ENCODE assay signal across 8 mouse cellular contexts in the genomic region with DNA sequence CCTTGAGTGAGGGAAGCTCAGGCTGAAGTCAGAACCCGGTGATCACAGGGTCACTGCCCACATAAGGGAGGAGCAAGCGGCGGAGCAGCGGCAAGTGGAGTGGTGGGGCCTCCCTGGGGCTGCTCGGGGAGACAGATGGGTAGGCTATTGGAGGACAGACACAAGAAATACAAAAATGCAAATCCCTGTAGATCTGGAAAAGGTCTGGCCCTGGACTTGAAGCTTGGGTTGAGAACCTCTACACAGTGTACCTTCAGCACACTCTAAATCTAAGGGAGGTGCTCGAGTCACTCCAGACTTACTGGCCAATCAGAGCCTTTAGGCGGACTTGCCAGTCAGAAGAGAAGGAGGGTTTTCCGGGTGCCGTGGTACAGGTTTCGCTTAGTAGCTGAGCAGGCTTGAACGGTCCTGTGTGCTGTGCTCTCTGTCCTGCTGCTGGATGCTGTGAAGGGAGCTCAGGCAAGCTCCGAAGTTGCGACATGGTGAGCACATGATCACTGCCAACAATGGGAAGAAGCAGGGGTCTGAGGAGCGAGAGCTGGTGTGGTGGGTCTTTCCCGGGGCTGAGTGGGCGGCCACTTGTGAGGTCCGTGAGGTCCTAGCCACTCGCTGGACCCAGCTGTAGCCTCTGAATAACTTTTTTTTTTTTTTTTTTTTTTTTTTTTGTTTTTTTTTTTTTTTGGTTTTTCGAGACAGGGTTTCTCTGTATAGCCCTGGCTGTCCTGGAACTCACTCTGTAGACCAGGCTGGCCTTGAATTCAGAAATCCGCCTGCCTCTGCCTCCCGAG.
DNase-seq lines count a peak whose midpoint lies in the region; ATAC-seq and TF ChIP-seq lines count a peak whose summit lies in the region.
"Not testable (repeated sequence)": the region's sequence is repeated elsewhere in the genome, so short reads cannot be mapped to it uniquely, and the experiment has no call there.

No protein-coding gene starts in this region.

- intact Hi-C loops in gastrocnemius, adult 2 months (cut with DNase I); left cerebral cortex, adult 2 months (cut with DNase I): not testable (repeated sequence)

- H3K9me3 ChIP-seq in hindbrain, postnatal 0 days (ENCODE audit: low read length): not testable (repeated sequence)

- not testable (repeated sequence) for H3K27me3 ChIP-seq in hindbrain, postnatal 0 days (ENCODE audit: insufficient read depth, low read length)

- peak overlapping the region; percentile 81 for H3K4me3 ChIP-seq in gastrocnemius, adult 2 months
- H3K4me3 ChIP-seq in hindbrain, postnatal 0 days (ENCODE audit: low read length): peak overlapping the region; percentile 52
- peak overlapping the region; percentile 72 for H3K4me3 ChIP-seq in left cerebral cortex, adult 2 months

- H3K36me3 ChIP-seq in hindbrain, postnatal 0 days (ENCODE audit: insufficient read depth, low read length): not testable (repeated sequence)

- DNase-seq in ZHBTc4 (ENCODE audit: low read depth, low spot score): peak; percentile 93
- peak; percentile 62 for DNase-seq in gastrocnemius, adult 2 months
- DNase-seq in hindbrain, postnatal 0 days (ENCODE audit: low spot score): peak; percentile 79
- peak; percentile 67 to 68 for DNase-seq in left cerebral cortex, adult 2 months (ENCODE audit: extremely low spot score in 1 of 2, low spot score in 2 of 2)
- DNase-seq in right cerebral cortex, postnatal 10 days (ENCODE audit: low spot score in 2 of 2): peak; percentile 84 to 91
- DNase-seq in urinary bladder, postnatal 25 days (ENCODE audit: low spot score): peak; percentile 50

- not testable (repeated sequence) for TF ChIP-seq CTCF in gastrocnemius, adult 2 months (IDR thresholded peaks at IDR 0.05); hindbrain, postnatal 0 days (IDR thresholded peaks at IDR 0.05; ENCODE audit: low read depth); left cerebral cortex, adult 2 months (IDR thresholded peaks at IDR 0.05)

- H3K9ac ChIP-seq in hindbrain, postnatal 0 days (replicated peaks; ENCODE audit: low read length): peak overlapping the region; percentile 38; the same call in 1 of the 2 replicates

- 16% methylated on average over 21 of the region's 21 CpGs for WGBS in hindbrain, postnatal 0 days

- H3K27ac ChIP-seq in gastrocnemius, adult 2 months: peak overlapping the region; percentile 63
- peak overlapping the region; percentile 45; the same call in 1 of the 2 replicates for H3K27ac ChIP-seq in hindbrain, postnatal 0 days
- peak overlapping the region; percentile 45 for H3K27ac ChIP-seq in left cerebral cortex, adult 2 months

- H3K4me2 ChIP-seq in hindbrain, postnatal 0 days (ENCODE audit: low read depth, low read length): peak overlapping the region; percentile 63

- ATAC-seq in common myeloid progenitor, adult 5-6 weeks (replicated peaks; ENCODE audit: low read depth, poor library complexity, severe bottlenecking): peak; percentile 99
- peak; percentile 97 for ATAC-seq in hindbrain, postnatal 0 days
- ATAC-seq in megakaryocyte, adult 5-6 weeks (ENCODE audit: poor library complexity, severe bottlenecking): peak; percentile 98

- H3K4me1 ChIP-seq in hindbrain, postnatal 0 days (ENCODE audit: insufficient read depth, low read length): not testable (repeated sequence)

Comparison
In these comparisons a context has a peak if more than half of its experiments do, and no peak if none do; other contexts are left out.
1. Peak in every context shown above with its lines: DNase-seq, ATAC-seq, H3K4me3 ChIP-seq and H3K27ac ChIP-seq.